Mouse (Mus musculus) heart, embryonic 14.5 days (tissue): Measurements from ENCODE around the gene Pcsk4. TPM values are rescaled to one million over a fixed set of nuclear protein-coding genes. Genes with fewer than 3 reads are reported as not detected.

ENCODE experiments used
- ATAC-seq: fragments of 200-750 bp; cut with Nextera tagmentation; 2 replicates; pipeline ENCODE4 v1.8.0; 2017; ENCODE audit warnings: low read depth, moderate TSS enrichment; ENCODE audit not compliant: insufficient number of reproducible peaks, insufficient read depth, low FRiP score
- H3K27ac ChIP-seq, 2 experiments: fragments of 200-500 bp in 1 of 2; fragments of 300-500 bp in 1 of 2; sonication (generic) in 1 of 2; replicated peaks in 1 of 2; 2 replicates each; pipeline ENCODE4 v1.5.1; 2012 to 2014; ENCODE audit warnings: low read depth in 2 of 2, low read length in 2 of 2, control low read depth in 1 of 2, mild to moderate bottlenecking in 1 of 2, mixed read lengths in 1 of 2; ENCODE audit not compliant: control insufficient read depth in 1 of 2, insufficient read depth in 1 of 2
- H3K27me3 ChIP-seq: fragments of 300-500 bp; sonication (generic); 2 replicates; pipeline ENCODE4 v1.6.1; 2014; ENCODE audit warnings: mild to moderate bottlenecking, low read length, control low read depth; ENCODE audit not compliant: control insufficient read depth, insufficient read depth
- H3K36me3 ChIP-seq: fragments of 300-500 bp; sonication (generic); 2 replicates; pipeline ENCODE4 v1.6.1; 2014; ENCODE audit warnings: mild to moderate bottlenecking, control low read depth, low read length, mixed read lengths; ENCODE audit not compliant: control insufficient read depth, insufficient read depth
- H3K4me1 ChIP-seq, 2 experiments: fragments of 200-500 bp in 1 of 2; fragments of 300-500 bp in 1 of 2; sonication (generic) in 1 of 2; 2 replicates each; pipeline ENCODE4 v1.6.1; 2012 to 2014; ENCODE audit warnings: low read length in 2 of 2, control low read depth in 1 of 2, mixed read lengths in 1 of 2; ENCODE audit not compliant: control insufficient read depth in 2 of 2, insufficient read depth in 2 of 2
- H3K4me2 ChIP-seq: fragments of 300-500 bp; sonication (generic); 2 replicates; pipeline ENCODE4 v1.6.1; 2014; ENCODE audit warnings: mild to moderate bottlenecking, low read length
- H3K4me3 ChIP-seq, 2 experiments: fragments of 200-500 bp in 1 of 2; fragments of 300-500 bp in 1 of 2; sonication (generic) in 1 of 2; 2 replicates each; pipeline ENCODE4 v1.5.1; 2012 to 2014; ENCODE audit warnings: low read length in 2 of 2, mild to moderate bottlenecking in 2 of 2, control low read depth in 1 of 2, low read depth in 1 of 2, moderate library complexity in 1 of 2; ENCODE audit not compliant: control insufficient read depth in 1 of 2, insufficient read depth in 1 of 2
- H3K9ac ChIP-seq: fragments of 300-500 bp; sonication (generic); 2 replicates; pipeline ENCODE4 v1.6.1; 2014; ENCODE audit warnings: mild to moderate bottlenecking, low read length
- H3K9me3 ChIP-seq: fragments of 300-500 bp; sonication (generic); 2 replicates; pipeline ENCODE4 v1.6.1; 2016; ENCODE audit warnings: low read length, control low read depth; ENCODE audit not compliant: control insufficient read depth
- WGBS: fragments of 180-500 bp; shearing (Covaris S2); extraction: QIAGEN DNeasy Blood & Tissue Kit; methylation state at CpG from one replicate; pipeline ENCODE4 v1.1.7; 2014; 5-methylcytosine and 5-hydroxymethylcytosine counted together
- polyA plus RNA-seq: library from polyadenylated mRNA; unstranded; fragments of >200 nt; fragmentation: Nextera tagmentation; extraction: Ambion mirVana; gene quantifications from 2 replicates; pipeline ENCODE4 v1.2.1, GENCODE M21; 2014

Pcsk4 gene
- polyA plus RNA-seq, 1 experiment from 2014 or later: 1.4 TPM

DNA sequence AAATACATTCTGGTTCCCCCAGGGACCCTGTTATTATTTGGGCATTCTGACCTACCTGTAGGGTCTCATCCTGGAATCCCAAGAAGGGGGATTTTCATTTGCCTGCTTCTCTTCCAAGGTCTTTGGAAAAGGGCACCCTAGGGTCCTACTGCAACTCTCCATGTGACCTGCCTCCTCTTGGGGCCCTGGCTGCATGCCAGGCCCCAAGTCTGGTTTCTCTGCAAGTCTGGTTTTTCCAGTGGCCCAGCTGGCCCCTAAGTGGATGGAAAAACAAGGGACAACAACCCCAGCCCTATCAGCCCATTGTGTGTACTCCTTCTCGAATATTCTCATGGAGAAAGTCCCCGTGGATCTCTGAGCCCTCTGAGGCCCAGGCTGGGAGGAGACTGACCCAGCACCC is 1.6 kb upstream of the Pcsk4 start:
- ATAC-seq: no peak
- Histone ChIP-seq H3K4me2 (peak overlapping the region; percentile 85; the same call in 1 of the 2 replicates), H3K4me3 (no peak overlapping the region), H3K4me1 (peaks cover 9 to 18% of the 10 kb centered on the region in 2 experiments; a peak in 3 of 4 replicates), H3K9ac (no peak overlapping the region), H3K27me3 (peaks cover 35% of the 10 kb centered on the region), H3K9me3 (no peaks in the 10 kb centered on the region), H3K27ac (no peak overlapping the region), H3K36me3 (no peaks in the 10 kb centered on the region)
- 51% methylated on average over 2 of the region's 2 CpGs for WGBS

DNA sequence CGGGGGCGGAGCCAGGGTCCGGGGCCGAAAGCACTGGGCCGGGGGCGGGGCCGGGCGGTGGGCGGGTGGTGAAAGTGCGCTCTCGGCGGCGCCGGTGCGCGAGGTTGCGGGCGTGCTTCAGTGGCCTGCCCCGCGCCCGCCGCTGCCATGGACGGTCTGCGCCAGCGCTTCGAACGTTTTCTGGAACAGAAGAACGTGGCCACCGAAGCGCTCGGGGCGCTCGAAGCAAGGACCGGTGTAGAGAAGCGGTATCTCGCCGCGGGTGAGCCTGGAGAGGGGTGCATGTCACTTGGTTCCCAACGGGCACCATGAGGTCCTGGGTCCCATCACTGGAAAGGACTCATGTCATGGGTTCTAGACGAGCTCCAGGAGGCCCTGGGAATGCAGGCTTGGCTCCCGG is 786 bp upstream of the Pcsk4 start:
- WGBS: under 1% methylated on average over 41 of the region's 41 CpGs
- no peak for ATAC-seq
- Histone ChIP-seq H3K27ac (no peak overlapping the region), H3K4me2 (peak overlapping the region; percentile 85), H3K9ac (peak overlapping the region; percentile 61), H3K4me1 (peaks cover 9 to 18% of the 10 kb centered on the region in 2 experiments; a peak in 3 of 4 replicates), H3K4me3 (peak overlapping the region; percentile 43 to 51), H3K27me3 (peaks cover 29% of the 10 kb centered on the region), H3K9me3 (no peaks in the 10 kb centered on the region), H3K36me3 (no peaks in the 10 kb centered on the region)

DNA sequence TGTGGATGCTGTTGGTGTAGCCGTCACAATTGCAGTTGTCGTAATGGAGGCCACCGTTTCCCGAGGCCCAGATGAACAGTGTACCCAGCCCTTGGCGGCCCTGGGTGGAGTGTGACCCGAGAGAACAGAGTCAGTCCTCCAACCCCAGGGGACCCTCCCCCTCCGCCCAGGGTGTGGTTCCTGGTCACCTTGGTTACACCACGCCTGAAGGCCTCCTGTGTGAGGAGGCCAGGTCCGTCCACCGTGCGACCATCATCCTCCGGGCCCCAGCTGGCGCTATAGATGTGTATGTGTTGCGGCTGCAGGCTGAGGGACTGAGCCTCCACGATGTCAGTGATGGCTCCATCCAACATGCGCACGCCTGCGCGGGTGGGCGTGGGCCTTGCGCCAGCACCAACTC is 4.3 kb downstream of the Pcsk4 start:
- no peaks in the 10 kb centered on the region for H3K9me3 ChIP-seq
- H3K9ac ChIP-seq: no peak overlapping the region
- no peak for ATAC-seq
- H3K4me1 ChIP-seq: peaks cover 10 to 21% of the 10 kb centered on the region in 2 experiments
- H3K27me3 ChIP-seq: peaks cover 5% of the 10 kb centered on the region; the same call in 1 of the 2 replicates
- 81% methylated on average over 21 of the region's 21 CpGs for WGBS
- no peaks in the 10 kb centered on the region for H3K36me3 ChIP-seq
- H3K4me2 ChIP-seq: no peak overlapping the region
- H3K27ac ChIP-seq: no peak overlapping the region
- no peak overlapping the region for H3K4me3 ChIP-seq

DNA sequence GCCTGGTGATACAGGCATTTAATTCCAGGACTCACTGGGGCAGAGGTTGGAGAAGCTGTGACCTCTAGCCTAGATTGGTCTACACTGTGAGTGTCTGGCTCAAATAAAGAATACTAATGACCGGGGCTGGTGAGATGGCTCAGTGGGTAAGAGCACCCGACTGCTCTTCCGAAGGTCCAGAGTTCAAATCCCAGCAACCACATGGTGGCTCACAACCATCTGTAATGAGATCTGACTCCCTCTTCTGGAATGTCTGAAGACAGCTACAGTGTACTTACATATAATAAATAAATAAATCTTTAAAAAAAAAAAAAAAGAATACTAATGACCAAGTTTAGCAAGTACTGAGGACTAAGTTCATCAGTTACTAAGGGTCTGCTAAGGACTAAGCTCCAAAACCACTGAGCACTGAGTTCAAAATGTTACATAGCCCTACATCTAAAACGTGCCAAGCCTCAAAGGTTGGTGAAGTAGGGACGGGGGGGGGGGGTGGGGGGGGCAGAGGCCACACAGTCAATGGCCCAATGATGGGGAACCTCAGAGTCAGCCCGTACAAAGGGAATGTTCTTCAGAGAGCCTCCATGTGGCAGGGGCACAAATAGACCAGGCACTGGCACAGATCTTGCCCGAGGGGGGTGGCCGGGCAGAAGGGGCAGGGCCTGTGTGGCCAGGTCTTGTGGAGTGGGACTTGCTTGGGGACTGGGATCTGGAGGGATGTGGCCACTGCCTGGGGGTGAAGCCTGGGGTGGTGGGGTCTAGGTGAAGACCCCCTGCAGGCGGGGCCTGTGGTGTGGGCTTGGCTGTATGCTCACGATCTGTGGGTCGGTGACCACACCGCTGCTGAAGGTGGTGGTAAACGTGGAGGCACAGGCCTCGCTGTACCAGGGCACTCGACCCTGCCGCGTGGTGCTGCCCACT is 4.9 kb downstream of the Pcsk4 start:
- H3K4me3 ChIP-seq: peak overlapping the region in 1 of 2 experiments; percentile 60; a peak in 1 of 4 replicates
- ATAC-seq: no peak

DNA sequence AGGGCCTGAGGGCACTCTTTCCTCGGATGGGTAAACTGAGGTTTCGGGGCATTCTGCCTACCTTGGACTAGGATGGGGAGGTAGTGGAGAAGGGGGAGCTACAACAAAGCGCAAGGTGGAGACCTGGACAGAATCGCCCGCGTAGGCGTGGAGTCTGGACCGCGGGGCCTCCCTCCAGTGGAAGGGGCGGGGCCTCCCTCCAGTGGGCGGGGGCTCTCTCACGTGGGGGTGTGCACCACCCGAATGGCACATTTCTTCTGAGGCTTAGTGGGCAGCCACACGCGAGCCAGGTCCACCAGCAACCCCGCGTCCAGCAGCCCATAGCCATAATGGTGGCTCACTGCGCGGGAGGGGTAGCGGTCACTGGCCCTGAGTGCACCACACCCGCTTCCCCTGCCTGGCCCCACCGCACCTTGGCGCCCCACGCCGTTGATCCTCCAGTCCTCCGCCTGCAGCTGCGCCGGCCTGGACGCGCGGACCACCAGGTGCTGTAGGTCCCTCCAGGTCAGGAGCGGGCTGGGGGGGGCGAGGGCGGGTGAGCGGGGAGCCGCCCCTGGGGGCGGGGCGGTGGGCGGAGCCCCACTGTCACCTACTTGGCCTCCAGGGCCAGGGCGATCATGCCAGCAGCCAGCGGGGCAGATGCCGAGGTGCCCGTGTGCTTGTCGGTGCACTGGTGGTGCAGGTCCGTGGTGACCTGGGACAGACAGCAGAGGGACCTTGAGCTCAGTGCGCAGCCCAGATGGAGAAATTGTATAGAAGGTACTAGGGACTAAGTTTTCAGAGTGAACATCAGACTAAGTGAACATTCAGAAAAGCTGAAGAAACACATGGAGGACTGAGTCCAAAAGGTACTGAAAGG is 5.8 kb downstream of the Pcsk4 start:
- Histone ChIP-seq H3K4me1 (peaks cover 11 to 20% of the 10 kb centered on the region in 2 experiments), H3K9me3 (no peaks in the 10 kb centered on the region), H3K4me3 (peak overlapping the region; percentile 59 to 60), H3K27ac (no peak overlapping the region), H3K9ac (peak overlapping the region; percentile 72), H3K36me3 (peaks cover 7% of the 10 kb centered on the region; the same call in 1 of the 2 replicates), H3K4me2 (peak overlapping the region; percentile 96), H3K27me3 (peaks cover 5% of the 10 kb centered on the region; the same call in 1 of the 2 replicates)
- peak; percentile 34 for ATAC-seq
- WGBS: 2% methylated on average over 42 of the region's 46 CpGs

More for the DNA sequence above, 4.9 kb downstream of the Pcsk4 start:
- WGBS: 78% methylated on average over 17 of the region's 17 CpGs
- peak overlapping the region; percentile 96 for H3K4me2 ChIP-seq
- H3K27ac ChIP-seq: no peak overlapping the region
- H3K36me3 ChIP-seq: no peaks in the 10 kb centered on the region
- H3K4me1 ChIP-seq: peaks cover 13 to 21% of the 10 kb centered on the region in 2 experiments
- peaks cover 5% of the 10 kb centered on the region; the same call in 1 of the 2 replicates for H3K27me3 ChIP-seq
- no peaks in the 10 kb centered on the region for H3K9me3 ChIP-seq
- peak overlapping the region; percentile 72 for H3K9ac ChIP-seq

DNA sequence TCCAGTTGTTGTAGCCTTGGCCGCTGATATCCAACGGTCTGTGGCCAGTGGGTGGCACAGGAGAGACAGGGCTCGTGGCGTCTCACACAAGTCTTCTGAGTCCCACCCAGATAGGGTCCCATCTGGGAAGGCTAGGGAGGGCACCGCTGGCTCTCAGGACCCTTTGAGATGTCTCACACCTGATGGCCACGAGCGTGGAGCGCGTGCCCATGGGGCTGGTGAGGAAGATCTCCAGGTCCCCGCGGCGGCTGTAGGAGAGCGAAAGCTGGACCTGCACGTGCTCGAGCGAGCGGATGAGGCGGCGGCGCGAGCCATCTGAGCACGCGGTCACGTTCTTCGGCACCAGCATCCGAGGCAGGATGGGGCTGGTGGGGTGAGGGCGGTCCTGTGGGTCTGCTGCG is 6.5 kb downstream of the Pcsk4 start:
- ATAC-seq: no peak
- Histone ChIP-seq H3K27me3 (peaks cover 5% of the 10 kb centered on the region; the same call in 1 of the 2 replicates), H3K4me2 (peak overlapping the region; percentile 96), H3K36me3 (peaks cover 12% of the 10 kb centered on the region), H3K9me3 (no peaks in the 10 kb centered on the region), H3K27ac (no peak overlapping the region), H3K9ac (peak overlapping the region; percentile 72), H3K4me3 (peak overlapping the region; percentile 59 to 60), H3K4me1 (peaks cover 11 to 20% of the 10 kb centered on the region in 2 experiments)
- 4% methylated on average over 28 of the region's 28 CpGs for WGBS
